Mouse (Mus musculus): ENCODE measurements around the gene Spock1.

Gene Spock1

GRCm38 (mm10) chr13:57732251-57732650 is 175.9 kb downstream of the Spock1 start:
- no peak for DNase-seq (ENCODE audit: low spot score in 2 of 2)

- DNase-seq (ENCODE audit: low spot score in 2 of 2): no peak
Observed at GRCm38 (mm10) chr13:57727716-57728115, 180.4 kb downstream of the Spock1 start.

GRCm38 (mm10) chr13:57726654-57727053 is 181.5 kb downstream of the Spock1 start:
- DNase-seq (ENCODE audit: low spot score in 2 of 2): no peak

GRCm38 (mm10) chr13:57722329-57722936 is 185.7 kb downstream of the Spock1 start:
- DNase-seq (ENCODE audit: low spot score in 2 of 2): no peak

GRCm38 (mm10) chr13:57721524-57722279 is 186.4 kb downstream of the Spock1 start:
- no peak for DNase-seq (ENCODE audit: low spot score in 2 of 2)

GRCm38 (mm10) chr13:57718087-57718486 is 190.0 kb downstream of the Spock1 start:
- no peak for DNase-seq (ENCODE audit: low spot score in 2 of 2)

GRCm38 (mm10) chr13:57712910-57713309 is 195.2 kb downstream of the Spock1 start:
- DNase-seq (ENCODE audit: low spot score in 2 of 2): no peak

GRCm38 (mm10) chr13:57708425-57708824 is 199.7 kb downstream of the Spock1 start:
- no peak for DNase-seq (ENCODE audit: low spot score in 2 of 2)

GRCm38 (mm10) chr13:57702966-57703365 is 205.2 kb downstream of the Spock1 start:
- no peak for DNase-seq (ENCODE audit: low spot score in 2 of 2)

GRCm38 (mm10) chr13:57696685-57697084 is 211.4 kb downstream of the Spock1 start:
- DNase-seq (ENCODE audit: low spot score in 2 of 2): no peak

- DNase-seq (ENCODE audit: low spot score in 2 of 2): no peak
Observed at GRCm38 (mm10) chr13:57688926-57689325, 219.2 kb downstream of the Spock1 start.

- DNase-seq (ENCODE audit: low spot score in 2 of 2): no peak
Observed at GRCm38 (mm10) chr13:57686437-57686836, 221.7 kb downstream of the Spock1 start.

GRCm38 (mm10) chr13:57685201-57685600 is 222.9 kb downstream of the Spock1 start:
- DNase-seq (ENCODE audit: low spot score in 2 of 2): no peak

GRCm38 (mm10) chr13:57679591-57679990 is 228.5 kb downstream of the Spock1 start:
- DNase-seq (ENCODE audit: low spot score in 2 of 2): no peak

GRCm38 (mm10) chr13:57676820-57677219 is 231.3 kb downstream of the Spock1 start:
- DNase-seq (ENCODE audit: low spot score in 2 of 2): no peak

GRCm38 (mm10) chr13:57673399-57673798 is 234.7 kb downstream of the Spock1 start:
- no peak for DNase-seq (ENCODE audit: low spot score in 2 of 2)

- DNase-seq (ENCODE audit: low spot score in 2 of 2): no peak
Observed at GRCm38 (mm10) chr13:57672762-57673161, 235.4 kb downstream of the Spock1 start.

- no peak for DNase-seq (ENCODE audit: low spot score in 2 of 2)
Observed at GRCm38 (mm10) chr13:57671919-57672318, 236.2 kb downstream of the Spock1 start.

- no peak for DNase-seq (ENCODE audit: low spot score in 2 of 2)
Observed at GRCm38 (mm10) chr13:57671322-57671721, 236.8 kb downstream of the Spock1 start.

GRCm38 (mm10) chr13:57667621-57668020 is 240.5 kb downstream of the Spock1 start:
- DNase-seq (ENCODE audit: low spot score in 2 of 2): no peak

- DNase-seq (ENCODE audit: low spot score in 2 of 2): no peak
Observed at GRCm38 (mm10) chr13:57666173-57666842, 241.8 kb downstream of the Spock1 start.

- no peak for DNase-seq (ENCODE audit: low spot score in 2 of 2)
Observed at GRCm38 (mm10) chr13:57662554-57662953, 245.6 kb downstream of the Spock1 start.

GRCm38 (mm10) chr13:57660523-57660922 is 247.6 kb downstream of the Spock1 start:
- no peak for DNase-seq (ENCODE audit: low spot score in 2 of 2)
